Mouse (Mus musculus): ENCODE results near the gene Phf5a.
A peak's percentile ranks its signal among the peaks of the same experiment; 100 is the strongest.

Phf5a gene

GRCm38 (mm10) chr15:81847161-81847560 is 24.6 kb downstream of the Phf5a start:
- no peak for DNase-seq

- DNase-seq = no peak
These were observed 25.0 kb downstream of the Phf5a start for GRCm38 (mm10) chr15:81846755-81847154.

- no peak for DNase-seq
These were observed 26.0 kb downstream of the Phf5a start for GRCm38 (mm10) chr15:81845724-81846123.

- no peak for DNase-seq
These were observed 26.6 kb downstream of the Phf5a start for GRCm38 (mm10) chr15:81845033-81845625.

- DNase-seq = no peak
These were observed 29.4 kb downstream of the Phf5a start for GRCm38 (mm10) chr15:81842275-81842674.

GRCm38 (mm10) chr15:81840306-81840705 is 31.4 kb downstream of the Phf5a start:
- no peak for DNase-seq

GRCm38 (mm10) chr15:81839634-81840033 is 32.1 kb downstream of the Phf5a start:
- DNase-seq = no peak

GRCm38 (mm10) chr15:81838554-81839235 is 33.0 kb downstream of the Phf5a start:
- DNase-seq = no peak

- DNase-seq = no peak
These were observed 34.5 kb downstream of the Phf5a start for GRCm38 (mm10) chr15:81836966-81837920.

GRCm38 (mm10) chr15:81836124-81836821 is 35.4 kb downstream of the Phf5a start:
- peak; percentile 22 to 24 for DNase-seq

- DNase-seq = no peak
These were observed 36.5 kb downstream of the Phf5a start for GRCm38 (mm10) chr15:81835007-81835880.

GRCm38 (mm10) chr15:81834171-81834841 is 37.4 kb downstream of the Phf5a start:
- DNase-seq = no peak

GRCm38 (mm10) chr15:81833481-81833880 is 38.2 kb downstream of the Phf5a start:
- no peak for DNase-seq

GRCm38 (mm10) chr15:81832219-81832618 is 39.5 kb downstream of the Phf5a start:
- DNase-seq = no peak

GRCm38 (mm10) chr15:81831136-81831825 is 40.4 kb downstream of the Phf5a start:
- peak; percentile 90 to 91 for DNase-seq

- no peak for DNase-seq
These were observed 41.2 kb downstream of the Phf5a start for GRCm38 (mm10) chr15:81830530-81830929.

- no peak for DNase-seq
These were observed 42.5 kb downstream of the Phf5a start for GRCm38 (mm10) chr15:81829208-81829580.

- no peak for DNase-seq
These were observed 43.1 kb downstream of the Phf5a start for GRCm38 (mm10) chr15:81828426-81829207.

- no peak for DNase-seq
These were observed 46.9 kb downstream of the Phf5a start for GRCm38 (mm10) chr15:81824832-81825231.

GRCm38 (mm10) chr15:81822631-81823030 is 49.1 kb downstream of the Phf5a start:
- no peak for DNase-seq

Measured in thymus, postnatal 36 days (tissue).